Mouse (Mus musculus): ENCODE results near the gene Kcnj10. TPM values are rescaled to one million over a fixed set of nuclear protein-coding genes. Genes with fewer than 3 reads are reported as not detected.
A peak's percentile ranks its signal among the peaks of the same experiment; 100 is the strongest.

Kcnj10 gene
- polyA plus RNA-seq, 1 experiment from 2014 or later, result 0.10 TPM

GRCm38 (mm10) chr1:172325680-172326535 is 15.1 kb upstream of the Kcnj10 start:
- H3K4me2 ChIP-seq, result peak overlapping the region; percentile 76
- 14% methylated on average over 94 of the region's 94 CpGs for WGBS
- peaks cover 70% of the 10 kb centered on the region for H3K27me3 ChIP-seq (replicated peaks; ENCODE audit: control insufficient read depth, insufficient read depth, low read length)
- H3K9ac ChIP-seq (ENCODE audit: low read depth, low read length), result no peak overlapping the region
- H3K4me3 ChIP-seq (ENCODE audit: low read depth, low read length), result peak overlapping the region; percentile 41
- no peaks in the 10 kb centered on the region for H3K9me3 ChIP-seq (ENCODE audit: control insufficient read depth, low read length)
- no peaks in the 10 kb centered on the region for H3K36me3 ChIP-seq (ENCODE audit: control insufficient read depth, insufficient read depth, low read length)
- H3K4me1 ChIP-seq (replicated peaks; ENCODE audit: control insufficient read depth, insufficient read depth, low read length), result no peaks in the 10 kb centered on the region
- DNase-seq (ENCODE audit: low spot score) (peak; percentile 66), ATAC-seq (replicated peaks; ENCODE audit: low FRiP score) (peak; percentile 50; the same call in 1 of the 2 replicates)
- no peak overlapping the region for H3K27ac ChIP-seq (ENCODE audit: low read depth, low read length)

- H3K4me3 ChIP-seq (ENCODE audit: low read depth, low read length), result peak overlapping the region; percentile 41
- WGBS, result 39% methylated on average over 11 of the region's 11 CpGs
- H3K36me3 ChIP-seq (ENCODE audit: control insufficient read depth, insufficient read depth, low read length), result no peaks in the 10 kb centered on the region
- DNase-seq (ENCODE audit: low spot score), result no peak
- no peak overlapping the region for H3K9ac ChIP-seq (ENCODE audit: low read depth, low read length)
- peaks cover 77% of the 10 kb centered on the region for H3K27me3 ChIP-seq (replicated peaks; ENCODE audit: control insufficient read depth, insufficient read depth, low read length)
- H3K9me3 ChIP-seq (ENCODE audit: control insufficient read depth, low read length), result no peaks in the 10 kb centered on the region
- H3K27ac ChIP-seq (ENCODE audit: low read depth, low read length), result no peak overlapping the region
- no peaks in the 10 kb centered on the region for H3K4me1 ChIP-seq (replicated peaks; ENCODE audit: control insufficient read depth, insufficient read depth, low read length)
- H3K4me2 ChIP-seq, result peak overlapping the region; percentile 76
- ATAC-seq (replicated peaks; ENCODE audit: low FRiP score), result no peak
Observed at GRCm38 (mm10) chr1:172326684-172327083, 14.3 kb upstream of the Kcnj10 start.

GRCm38 (mm10) chr1:172327206-172328001 is 13.6 kb upstream of the Kcnj10 start:
- no peak for ATAC-seq (replicated peaks; ENCODE audit: low FRiP score)
- H3K9me3 ChIP-seq (ENCODE audit: control insufficient read depth, low read length), result no peaks in the 10 kb centered on the region
- no peak overlapping the region for H3K9ac ChIP-seq (ENCODE audit: low read depth, low read length)
- H3K27ac ChIP-seq (ENCODE audit: low read depth, low read length), result no peak overlapping the region
- H3K4me1 ChIP-seq (replicated peaks; ENCODE audit: control insufficient read depth, insufficient read depth, low read length), result no peaks in the 10 kb centered on the region
- no peaks in the 10 kb centered on the region for H3K36me3 ChIP-seq (ENCODE audit: control insufficient read depth, insufficient read depth, low read length)
- H3K4me2 ChIP-seq, result no peak overlapping the region
- WGBS, result 71% methylated on average over 16 of the region's 16 CpGs
- H3K4me3 ChIP-seq (ENCODE audit: low read depth, low read length), result no peak overlapping the region
- peaks cover 77% of the 10 kb centered on the region for H3K27me3 ChIP-seq (replicated peaks; ENCODE audit: control insufficient read depth, insufficient read depth, low read length)
- DNase-seq (ENCODE audit: low spot score), result no peak

GRCm38 (mm10) chr1:172328041-172328440 is 13.0 kb upstream of the Kcnj10 start:
- no peak overlapping the region for H3K4me2 ChIP-seq
- WGBS, result 71% methylated on average over 3 of the region's 3 CpGs
- no peaks in the 10 kb centered on the region for H3K9me3 ChIP-seq (ENCODE audit: control insufficient read depth, low read length)
- no peak overlapping the region for H3K4me3 ChIP-seq (ENCODE audit: low read depth, low read length)
- H3K4me1 ChIP-seq (replicated peaks; ENCODE audit: control insufficient read depth, insufficient read depth, low read length), result no peaks in the 10 kb centered on the region
- no peak overlapping the region for H3K27ac ChIP-seq (ENCODE audit: low read depth, low read length)
- peaks cover 74% of the 10 kb centered on the region for H3K27me3 ChIP-seq (replicated peaks; ENCODE audit: control insufficient read depth, insufficient read depth, low read length)
- H3K9ac ChIP-seq (ENCODE audit: low read depth, low read length), result no peak overlapping the region
- H3K36me3 ChIP-seq (ENCODE audit: control insufficient read depth, insufficient read depth, low read length), result no peaks in the 10 kb centered on the region
- DNase-seq (ENCODE audit: low spot score) (no peak), ATAC-seq (replicated peaks; ENCODE audit: low FRiP score) (no peak)

- peaks cover 76% of the 10 kb centered on the region for H3K27me3 ChIP-seq (replicated peaks; ENCODE audit: control insufficient read depth, insufficient read depth, low read length)
Observed at GRCm38 (mm10) chr1:172328461-172328860, 12.5 kb upstream of the Kcnj10 start.

GRCm38 (mm10) chr1:172329131-172329530 is 11.9 kb upstream of the Kcnj10 start, which contains the start of gene Kcnj9:
TSS of gene Kcnj9 (minus strand) at chr1:172329318.
- Histone ChIP-seq H3K27ac (ENCODE audit: low read depth, low read length) (no peak within 1 kb of the TSS), H3K9me3 (ENCODE audit: control insufficient read depth, low read length) (no peaks in the 10 kb centered on the region), H3K9ac (ENCODE audit: low read depth, low read length) (no peak within 1 kb of the TSS), H3K4me3 (ENCODE audit: low read depth, low read length) (no peak within 1 kb of the TSS), H3K27me3 (replicated peaks; ENCODE audit: control insufficient read depth, insufficient read depth, low read length) (peaks cover 76% of the 10 kb centered on the region), H3K4me1 (replicated peaks; ENCODE audit: control insufficient read depth, insufficient read depth, low read length) (no peaks in the 10 kb centered on the region), H3K4me2 (no peak within 1 kb of the TSS), H3K36me3 (ENCODE audit: control insufficient read depth, insufficient read depth, low read length) (no peaks in the 10 kb centered on the region)
- DNase-seq (ENCODE audit: low spot score) (no peak), ATAC-seq (replicated peaks; ENCODE audit: low FRiP score) (no peak)
- 38% methylated on average over 9 of the region's 9 CpGs for WGBS

More at GRCm38 (mm10) chr1:172328461-172328860, 12.5 kb upstream of the Kcnj10 start:
- ATAC-seq (replicated peaks; ENCODE audit: low FRiP score), result no peak
- no peaks in the 10 kb centered on the region for H3K36me3 ChIP-seq (ENCODE audit: control insufficient read depth, insufficient read depth, low read length)
- no peak overlapping the region for H3K4me2 ChIP-seq
- H3K27ac ChIP-seq (ENCODE audit: low read depth, low read length), result no peak overlapping the region
- no peak overlapping the region for H3K9ac ChIP-seq (ENCODE audit: low read depth, low read length)
- H3K4me3 ChIP-seq (ENCODE audit: low read depth, low read length), result no peak overlapping the region
- H3K4me1 ChIP-seq (replicated peaks; ENCODE audit: control insufficient read depth, insufficient read depth, low read length), result no peaks in the 10 kb centered on the region
- WGBS, result 67% methylated on average over 7 of the region's 7 CpGs
- H3K9me3 ChIP-seq (ENCODE audit: control insufficient read depth, low read length), result no peaks in the 10 kb centered on the region
- DNase-seq (ENCODE audit: low spot score), result no peak

- peaks cover 74% of the 10 kb centered on the region for H3K27me3 ChIP-seq (replicated peaks; ENCODE audit: control insufficient read depth, insufficient read depth, low read length)
- H3K9ac ChIP-seq (ENCODE audit: low read depth, low read length), result no peak overlapping the region
- H3K36me3 ChIP-seq (ENCODE audit: control insufficient read depth, insufficient read depth, low read length), result no peaks in the 10 kb centered on the region
- DNase-seq (ENCODE audit: low spot score) (no peak), ATAC-seq (replicated peaks; ENCODE audit: low FRiP score) (no peak)
- no peaks in the 10 kb centered on the region for H3K4me1 ChIP-seq (replicated peaks; ENCODE audit: control insufficient read depth, insufficient read depth, low read length)
- 61% methylated on average over 6 of the region's 6 CpGs for WGBS
- H3K9me3 ChIP-seq (ENCODE audit: control insufficient read depth, low read length), result no peaks in the 10 kb centered on the region
- no peak overlapping the region for H3K27ac ChIP-seq (ENCODE audit: low read depth, low read length)
- H3K4me3 ChIP-seq (ENCODE audit: low read depth, low read length), result no peak overlapping the region
- no peak overlapping the region for H3K4me2 ChIP-seq
Observed at GRCm38 (mm10) chr1:172329616-172330015, 11.4 kb upstream of the Kcnj10 start.

GRCm38 (mm10) chr1:172331422-172331947 is 9.5 kb upstream of the Kcnj10 start:
- Histone ChIP-seq H3K9me3 (ENCODE audit: control insufficient read depth, low read length) (no peaks in the 10 kb centered on the region), H3K27ac (ENCODE audit: low read depth, low read length) (no peak overlapping the region), H3K9ac (ENCODE audit: low read depth, low read length) (no peak overlapping the region), H3K4me3 (ENCODE audit: low read depth, low read length) (no peak overlapping the region), H3K27me3 (replicated peaks; ENCODE audit: control insufficient read depth, insufficient read depth, low read length) (peaks cover 66% of the 10 kb centered on the region), H3K4me1 (replicated peaks; ENCODE audit: control insufficient read depth, insufficient read depth, low read length) (no peaks in the 10 kb centered on the region), H3K4me2 (no peak overlapping the region), H3K36me3 (ENCODE audit: control insufficient read depth, insufficient read depth, low read length) (no peaks in the 10 kb centered on the region)
- DNase-seq (ENCODE audit: low spot score) (no peak), ATAC-seq (replicated peaks; ENCODE audit: low FRiP score) (no peak)
- WGBS, result 69% methylated on average over 8 of the region's 8 CpGs
